Mouse (Mus musculus): ENCODE data around the gene Farsb. TPM values are rescaled to one million over a fixed set of nuclear protein-coding genes. Genes with fewer than 3 reads are reported as not detected.
A peak's percentile ranks its signal among the peaks of the same experiment; 100 is the strongest.
"Not testable (repeated sequence)": the region's sequence is repeated elsewhere in the genome, so short reads cannot be mapped to it uniquely, and the experiment has no call there.

Gene Farsb
- total RNA-seq (2017) = 28.6 and 29.2 TPM in 2 replicates

GRCm38 (mm10) chr1:78488752-78489492 is at the start of gene Farsb:
Gene Farsb, minus strand, starts transcription at chr1:78488897.
- ATAC-seq (ENCODE audit: extremely low read depth, insufficient number of reproducible peaks, low FRiP score, poor library complexity, severe bottlenecking) = peak; percentile 85

- peak; percentile 27; the same call in 1 of the 2 replicates for ATAC-seq (ENCODE audit: extremely low read depth, insufficient number of reproducible peaks, low FRiP score, poor library complexity, severe bottlenecking)
Observed at GRCm38 (mm10) chr1:78538396-78538795, 49.7 kb upstream of the Farsb start.

GRCm38 (mm10) chr1:78537494-78538010 is 48.9 kb upstream of the Farsb start:
- ATAC-seq (ENCODE audit: extremely low read depth, insufficient number of reproducible peaks, low FRiP score, poor library complexity, severe bottlenecking) = peak; percentile 93

- peak; percentile 64 for ATAC-seq (ENCODE audit: extremely low read depth, insufficient number of reproducible peaks, low FRiP score, poor library complexity, severe bottlenecking)
Observed at GRCm38 (mm10) chr1:78536310-78537164, 47.8 kb upstream of the Farsb start.

- ATAC-seq (ENCODE audit: extremely low read depth, insufficient number of reproducible peaks, low FRiP score, poor library complexity, severe bottlenecking) = no peak
Observed at GRCm38 (mm10) chr1:78534428-78535150, 45.9 kb upstream of the Farsb start.

- ATAC-seq (ENCODE audit: extremely low read depth, insufficient number of reproducible peaks, low FRiP score, poor library complexity, severe bottlenecking) = no peak
Observed at GRCm38 (mm10) chr1:78532184-78532800, 43.6 kb upstream of the Farsb start.

- no peak for ATAC-seq (ENCODE audit: extremely low read depth, insufficient number of reproducible peaks, low FRiP score, poor library complexity, severe bottlenecking)
Observed at GRCm38 (mm10) chr1:78530500-78531215, 42.0 kb upstream of the Farsb start.

GRCm38 (mm10) chr1:78529011-78529410 is 40.3 kb upstream of the Farsb start:
- ATAC-seq (ENCODE audit: extremely low read depth, insufficient number of reproducible peaks, low FRiP score, poor library complexity, severe bottlenecking) = no peak

GRCm38 (mm10) chr1:78528356-78528755 is 39.7 kb upstream of the Farsb start:
- ATAC-seq (ENCODE audit: extremely low read depth, insufficient number of reproducible peaks, low FRiP score, poor library complexity, severe bottlenecking) = no peak

GRCm38 (mm10) chr1:78525189-78525886 is 36.6 kb upstream of the Farsb start:
- peak; percentile 66; the same call in 1 of the 2 replicates for ATAC-seq (ENCODE audit: extremely low read depth, insufficient number of reproducible peaks, low FRiP score, poor library complexity, severe bottlenecking)

GRCm38 (mm10) chr1:78518907-78519306 is 30.2 kb upstream of the Farsb start:
- ATAC-seq (ENCODE audit: extremely low read depth, insufficient number of reproducible peaks, low FRiP score, poor library complexity, severe bottlenecking) = no peak

- no peak for ATAC-seq (ENCODE audit: extremely low read depth, insufficient number of reproducible peaks, low FRiP score, poor library complexity, severe bottlenecking)
Observed at GRCm38 (mm10) chr1:78512756-78513155, 24.1 kb upstream of the Farsb start.

- ATAC-seq (ENCODE audit: extremely low read depth, insufficient number of reproducible peaks, low FRiP score, poor library complexity, severe bottlenecking) = no peak
Observed at GRCm38 (mm10) chr1:78511621-78512160, 23.0 kb upstream of the Farsb start, which contains the start of gene BC035947. Gene BC035947, minus strand, starts transcription at chr1:78512158.

GRCm38 (mm10) chr1:78510862-78511261 is 22.2 kb upstream of the Farsb start, which contains the start of gene Mogat1:
Gene Mogat1, plus strand, starts transcription at chr1:78510991.
- ATAC-seq (ENCODE audit: extremely low read depth, insufficient number of reproducible peaks, low FRiP score, poor library complexity, severe bottlenecking) = no peak

GRCm38 (mm10) chr1:78507137-78507536 is 18.4 kb upstream of the Farsb start:
- ATAC-seq (ENCODE audit: extremely low read depth, insufficient number of reproducible peaks, low FRiP score, poor library complexity, severe bottlenecking) = no peak

GRCm38 (mm10) chr1:78502527-78502926 is 13.8 kb upstream of the Farsb start:
- no peak for ATAC-seq (ENCODE audit: extremely low read depth, insufficient number of reproducible peaks, low FRiP score, poor library complexity, severe bottlenecking)

GRCm38 (mm10) chr1:78501856-78502255 is 13.2 kb upstream of the Farsb start:
- ATAC-seq (ENCODE audit: extremely low read depth, insufficient number of reproducible peaks, low FRiP score, poor library complexity, severe bottlenecking) = not testable (repeated sequence)
